8 mouse cellular contexts compared by ENCODE assay signal in the genomic region with DNA sequence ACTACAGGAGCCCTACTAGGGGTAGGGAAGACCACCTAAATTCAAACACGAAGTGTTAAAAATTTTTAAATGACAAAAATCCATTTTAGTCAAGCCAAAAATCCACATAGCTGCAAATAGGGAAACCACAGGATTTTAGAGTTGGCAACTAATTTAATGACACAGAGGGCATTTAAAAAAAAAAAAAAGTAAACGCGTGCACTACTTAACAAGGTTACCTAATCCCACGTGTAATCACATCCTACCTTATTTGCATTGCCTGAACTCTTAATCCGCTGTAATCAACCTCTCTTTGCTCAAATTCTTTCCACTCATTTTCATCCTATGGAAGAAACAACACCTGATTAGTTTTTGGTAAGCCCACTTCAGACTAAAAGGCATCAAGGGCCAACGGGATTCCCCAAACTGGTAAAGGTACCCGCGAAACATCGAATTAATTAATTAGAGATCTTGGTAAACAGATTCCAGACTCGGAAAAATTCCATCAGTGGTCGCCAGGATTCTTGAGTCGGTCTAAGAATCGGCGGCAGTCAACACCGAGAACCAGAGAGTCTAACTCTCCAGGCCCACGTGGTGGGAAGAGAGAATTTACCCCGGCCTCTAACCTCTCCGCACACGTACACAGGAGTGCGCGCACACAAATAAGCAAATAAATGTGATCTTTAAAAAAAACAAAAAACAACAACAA. TPM values are rescaled to one million over a fixed set of nuclear protein-coding genes. Genes with fewer than 3 reads are reported as not detected.
A peak's percentile ranks its signal among the peaks of the same experiment; 100 is the strongest.
DNase-seq lines count a peak whose midpoint lies in the region; ATAC-seq and TF ChIP-seq lines count a peak whose summit lies in the region.

No protein-coding gene starts in this region.

- WGBS in heart, embryonic 10.5 days, result 1% methylated on average over 21 of the region's 21 CpGs
- WGBS in forebrain, embryonic 14.5 days, result under 1% methylated on average over 21 of the region's 21 CpGs

- H3K9me3 ChIP-seq in heart, embryonic 10.5 days, result no peaks in the 10 kb centered on the region
- no peaks in the 10 kb centered on the region for H3K9me3 ChIP-seq in forebrain, embryonic 14.5 days (replicated peaks; ENCODE audit: control insufficient read depth, low read length)

- peak overlapping the region; percentile 92 for H3K4me3 ChIP-seq in heart, embryonic 10.5 days
- H3K4me3 ChIP-seq in forebrain, embryonic 14.5 days (ENCODE audit: low read depth, low read length), result peak overlapping the region; percentile 83
- peak overlapping the region; percentile 85 for H3K4me3 ChIP-seq in testis, adult 2 months (ENCODE audit: control insufficient read depth, low read depth, low read length)

- peak overlapping the region; percentile 96 for H3K27ac ChIP-seq in heart, embryonic 10.5 days
- H3K27ac ChIP-seq in forebrain, embryonic 14.5 days (ENCODE audit: low read depth, low read length), result no peak overlapping the region
- peak overlapping the region; percentile 20; the same call in 1 of the 2 replicates for H3K27ac ChIP-seq in testis, adult 2 months (ENCODE audit: control insufficient read depth, insufficient read depth, low read depth, low read length)

- H3K36me3 ChIP-seq in heart, embryonic 10.5 days, result peaks cover 43% of the 10 kb centered on the region
- peaks cover 25% of the 10 kb centered on the region for H3K36me3 ChIP-seq in forebrain, embryonic 14.5 days (ENCODE audit: control insufficient read depth, insufficient read depth, low read length)
- H3K36me3 ChIP-seq in testis, adult 2 months (ENCODE audit: control insufficient read depth, insufficient read depth, low read length), result peaks cover 1% of the 10 kb centered on the region; the same call in 1 of the 2 replicates

- no peak for ATAC-seq in forebrain, embryonic 14.5 days

- TF ChIP-seq CTCF in testis, adult 2 months (IDR thresholded peaks at IDR 0.05; ENCODE audit: control insufficient read depth, insufficient read depth, insufficient replicate concordance, low read depth, low read length), result no peak

- peak; percentile 79 for DNase-seq in heart, embryonic 10.5 days (ENCODE audit: low spot score)
- no peak for DNase-seq in heart, adult 9 months (ENCODE audit: low spot score in 2 of 2)
- peak; percentile 69 for DNase-seq in ZHBTc4 (ENCODE audit: low read depth, low spot score)
- DNase-seq in forebrain, embryonic 14.5 days (ENCODE audit: low spot score), result peak; percentile 36
- DNase-seq in kidney, adult 8-10 months, result peak; percentile 12 to 24
- DNase-seq in lung, postnatal 10 days, result peak; percentile 29
- no peak for DNase-seq in left cerebral cortex, adult 11 months (ENCODE audit: low spot score)

- H3K4me1 ChIP-seq in heart, embryonic 10.5 days, result peaks cover 10% of the 10 kb centered on the region
- H3K4me1 ChIP-seq in forebrain, embryonic 14.5 days (ENCODE audit: control insufficient read depth, insufficient read depth, low read length), result peaks cover 12% of the 10 kb centered on the region
- peaks cover 4% of the 10 kb centered on the region for H3K4me1 ChIP-seq in testis, adult 2 months (ENCODE audit: control insufficient read depth, insufficient read depth, low read length)

- peak overlapping the region; percentile 87 for H3K9ac ChIP-seq in forebrain, embryonic 14.5 days (ENCODE audit: low read length)

- peak overlapping the region; percentile 89 for H3K4me2 ChIP-seq in forebrain, embryonic 14.5 days (ENCODE audit: low read length)

- TF ChIP-seq POLR2A in testis, adult 2 months (IDR thresholded peaks at IDR 0.05; ENCODE audit: control insufficient read depth, low read depth, low read length), result no peak

- H3K27me3 ChIP-seq in heart, embryonic 10.5 days (ENCODE audit: insufficient read depth, poor library complexity, severe bottlenecking), result no peaks in the 10 kb centered on the region
- H3K27me3 ChIP-seq in forebrain, embryonic 14.5 days (replicated peaks; ENCODE audit: control insufficient read depth, insufficient read depth, low read length), result no peaks in the 10 kb centered on the region
- no peaks in the 10 kb centered on the region for H3K27me3 ChIP-seq in testis, adult 2 months (ENCODE audit: control insufficient read depth, insufficient read depth, low read length)

RNA-seq across cellular contexts. Expression of gene Cdv3, which starts 1.8 kb away (rescaled TPM):
- 116 and 128 TPM in 2 replicates for polyA plus RNA-seq in heart, embryonic 10.5 days (2016; fragmentation: Nextera tagmentation; extraction: Ambion mirVana)
- 74.2 and 76.3 TPM in 2 replicates for polyA plus RNA-seq in forebrain, embryonic 14.5 days (2014; fragmentation: Nextera tagmentation; extraction: Ambion mirVana)
- polyA plus RNA-seq in testis, adult 2 months (2012; rRNA removed), result 229 and 317 TPM in 2 replicates

RNA-seq across cellular contexts. Expression of gene Topbp1, which starts 58.9 kb away (rescaled TPM):
- polyA plus RNA-seq in heart, embryonic 10.5 days (2016; fragmentation: Nextera tagmentation; extraction: Ambion mirVana), result 56.6 and 62.6 TPM in 2 replicates
- 31.2 and 31.4 TPM in 2 replicates for polyA plus RNA-seq in forebrain, embryonic 14.5 days (2014; fragmentation: Nextera tagmentation; extraction: Ambion mirVana)
- 15.6 and 20.4 TPM in 2 replicates for polyA plus RNA-seq in testis, adult 2 months (2012; rRNA removed)

RNA-seq across cellular contexts. Expression of gene 1300017J02Rik, which starts 59.0 kb away (rescaled TPM):
- polyA plus RNA-seq in heart, embryonic 10.5 days (2016; fragmentation: Nextera tagmentation; extraction: Ambion mirVana), result 6.7 and 7.3 TPM in 2 replicates
- polyA plus RNA-seq in forebrain, embryonic 14.5 days (2014; fragmentation: Nextera tagmentation; extraction: Ambion mirVana), result 0.29 and 0.93 TPM in 2 replicates
- polyA plus RNA-seq in testis, adult 2 months (2012; rRNA removed), result 19.8 and 20.3 TPM in 2 replicates

Comparison
In these comparisons a context has a peak if more than half of its experiments do, and no peak if none do; other contexts are left out.
1. DNase-seq: peak in heart, embryonic 10.5 days (single experiment), ZHBTc4 (single experiment), forebrain, embryonic 14.5 days (single experiment), kidney, adult 8-10 months (2 of 2) and lung, postnatal 10 days (single experiment); none in heart, adult 9 months (0 of 2) and left cerebral cortex, adult 11 months (single experiment).
2. Peak in every context shown above with its lines, with median percentiles within 50 percentile points of each other: H3K4me3 ChIP-seq.